Mouse (Mus musculus) gastrocnemius, postnatal 4 days (tissue): ENCODE measurements around the gene A130010J15Rik. TPM values are rescaled to one million over a fixed set of nuclear protein-coding genes. Genes with fewer than 3 reads are reported as not detected.

ENCODE experiments used
- DNase-seq, 2 experiments: peaks; one replicate each; pipeline ENCODE4 v3.0.0; 2021 to 2022; ENCODE audit warnings: low spot score in 2 of 2, mixed read lengths in 2 of 2
- total RNA-seq, 2 experiments: library from RNA; stranded (reverse); gene quantifications; 2 replicates each; pipeline ENCODE4 v1.2.3; 2021

Gene A130010J15Rik
- total RNA-seq, 2 experiments from 2014 or later = 6.6 to 7.2 TPM

- no peak for DNase-seq
Measured at GRCm38 (mm10) chr1:193153561-193153960, 14.3 kb upstream of the A130010J15Rik start.

GRCm38 (mm10) chr1:193156316-193157110 is 11.3 kb upstream of the A130010J15Rik start:
- DNase-seq = no peak

GRCm38 (mm10) chr1:193157111-193157492 is 10.7 kb upstream of the A130010J15Rik start:
- DNase-seq = peak in 1 of 2 experiments; percentile 39

GRCm38 (mm10) chr1:193159163-193159562 is 8.7 kb upstream of the A130010J15Rik start:
- no peak for DNase-seq

DNA sequence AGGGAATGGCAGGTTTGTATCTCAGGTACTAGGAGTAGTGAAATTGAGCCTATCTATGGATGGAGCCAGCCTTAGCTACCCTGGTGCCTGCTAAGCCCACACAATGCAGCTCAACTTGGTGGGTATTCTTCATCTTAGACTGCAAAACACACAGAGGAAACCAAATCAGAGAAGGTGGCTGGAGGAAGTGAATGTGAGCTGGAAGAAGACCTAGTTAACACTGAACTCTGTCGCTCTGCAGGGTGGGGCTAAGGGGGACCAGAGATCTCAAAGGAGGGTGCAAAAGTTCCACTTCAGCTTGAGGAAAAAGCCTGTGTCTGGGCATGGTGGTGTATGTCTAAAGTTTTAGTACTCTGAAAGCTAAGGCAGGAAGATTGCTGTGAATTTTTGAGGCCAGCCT is 8.2 kb upstream of the A130010J15Rik start:
- no peak for DNase-seq

- DNase-seq = peak in 1 of 2 experiments; percentile 41
Measured at GRCm38 (mm10) chr1:193160317-193161032, 7.4 kb upstream of the A130010J15Rik start.

GRCm38 (mm10) chr1:193169228-193169627 is 1.4 kb downstream of the A130010J15Rik start:
- DNase-seq = no peak

- no peak for DNase-seq
Measured at GRCm38 (mm10) chr1:193169856-193170255, 2.0 kb downstream of the A130010J15Rik start.

DNA sequence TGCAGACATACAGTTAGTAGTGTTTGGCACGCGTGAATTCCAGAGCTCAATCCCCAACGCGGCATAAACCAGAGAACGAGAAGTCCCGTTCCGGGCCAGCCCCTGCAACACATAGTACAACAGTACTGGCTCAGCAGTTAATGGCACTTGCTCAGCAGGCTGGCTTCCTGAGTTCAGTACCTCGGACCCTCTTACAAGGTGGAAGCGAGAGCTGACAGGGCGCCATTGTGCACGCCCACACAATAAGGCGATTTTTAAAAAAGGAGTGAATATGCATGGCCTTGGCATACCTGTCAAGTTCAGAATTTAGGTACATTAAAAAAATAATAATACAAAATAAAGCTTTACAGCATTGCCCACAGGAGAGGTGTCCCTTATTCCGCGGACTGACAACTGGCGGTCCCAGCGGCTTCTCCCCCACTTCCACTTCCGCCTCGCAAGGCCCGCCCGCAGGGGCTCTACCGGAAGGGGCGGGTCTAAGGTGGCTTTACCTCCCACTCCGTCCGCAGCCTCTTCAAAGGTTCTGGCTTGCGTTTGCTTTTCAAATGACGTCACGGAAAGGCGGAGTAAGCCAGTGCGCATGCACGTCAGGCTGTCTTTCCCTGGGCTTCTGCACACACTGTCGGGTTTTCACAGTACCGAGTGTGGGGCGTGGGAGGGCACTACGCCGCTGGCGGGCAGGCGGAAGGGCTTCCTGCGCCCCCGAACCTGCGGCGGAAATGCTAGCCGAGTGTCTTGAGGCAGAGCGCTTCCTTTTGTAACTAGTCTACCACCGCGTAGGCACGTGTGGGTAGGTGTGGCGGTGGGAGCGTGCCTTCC is 5.4 kb downstream of the A130010J15Rik start:
- peak; percentile 84 to 93 for DNase-seq

- no peak for DNase-seq
Measured at GRCm38 (mm10) chr1:193173810-193174129, 5.9 kb downstream of the A130010J15Rik start.

DNA sequence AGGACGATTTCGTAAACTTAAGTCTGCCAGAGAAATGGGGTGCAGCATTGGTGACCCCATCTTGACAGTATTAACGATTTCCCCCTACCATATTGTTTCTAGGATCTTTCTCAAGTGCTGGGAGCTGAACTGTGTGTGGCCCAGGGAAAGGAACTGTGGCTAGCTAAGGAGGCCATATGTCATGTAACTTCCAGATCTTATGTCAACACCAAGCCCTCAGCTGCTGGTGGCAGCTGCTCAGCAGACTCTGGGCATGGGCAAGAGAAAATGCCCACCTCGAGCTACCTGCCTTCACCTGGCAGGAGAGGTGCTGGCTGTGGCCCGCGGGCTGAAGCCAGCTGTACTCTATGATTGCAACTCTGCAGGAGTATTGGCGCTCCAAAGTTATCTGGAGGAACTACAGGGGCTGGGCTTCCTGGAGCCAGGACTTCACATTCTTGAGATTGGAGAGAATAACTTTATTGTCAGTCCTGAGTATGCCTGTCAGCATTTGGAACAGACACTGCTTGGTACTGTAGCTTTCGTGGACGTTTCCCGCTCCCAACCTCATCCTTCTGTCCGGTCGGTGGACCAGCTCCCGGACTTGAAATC is 6.4 kb downstream of the A130010J15Rik start:
- no peak for DNase-seq

- DNase-seq = no peak
Measured at GRCm38 (mm10) chr1:193181104-193181503, 13.3 kb downstream of the A130010J15Rik start.

- DNase-seq = no peak
Measured at GRCm38 (mm10) chr1:193188257-193188656, 20.4 kb downstream of the A130010J15Rik start.

GRCm38 (mm10) chr1:193189151-193189621 is 21.3 kb downstream of the A130010J15Rik start:
- DNase-seq = peak; percentile 40 to 76

- no peak for DNase-seq
Measured at GRCm38 (mm10) chr1:193189771-193190170, 21.9 kb downstream of the A130010J15Rik start.

DNA sequence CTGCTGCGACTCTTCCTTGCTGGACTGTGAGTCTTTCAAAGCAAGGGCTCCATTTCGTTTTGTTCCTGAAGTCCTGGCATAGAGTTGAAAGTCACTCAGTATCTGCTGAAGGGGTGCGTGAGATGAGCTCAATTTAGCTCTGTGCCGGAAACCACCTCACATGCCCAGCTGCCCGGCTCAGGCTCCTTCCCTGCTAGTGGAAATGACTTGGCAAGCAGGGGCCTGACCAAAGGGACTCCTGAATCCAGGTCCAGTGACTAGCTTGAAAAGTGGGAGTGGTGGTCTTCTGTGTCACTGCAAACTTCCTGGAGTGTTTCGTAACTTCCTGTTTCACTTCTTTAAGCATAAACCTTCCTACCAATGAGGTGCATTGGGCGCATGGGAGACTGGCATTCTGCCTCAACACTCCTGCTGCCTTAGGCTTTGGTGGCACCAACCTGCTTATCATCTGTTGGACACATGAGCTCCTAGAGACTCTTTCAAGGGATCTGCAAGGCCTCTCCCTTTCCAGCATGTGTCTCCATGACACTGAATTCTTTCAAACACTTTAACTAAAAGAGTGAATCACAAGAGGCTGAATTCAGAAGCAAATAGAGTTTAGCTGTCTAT is 23.9 kb downstream of the A130010J15Rik start:
- no peak for DNase-seq

DNA sequence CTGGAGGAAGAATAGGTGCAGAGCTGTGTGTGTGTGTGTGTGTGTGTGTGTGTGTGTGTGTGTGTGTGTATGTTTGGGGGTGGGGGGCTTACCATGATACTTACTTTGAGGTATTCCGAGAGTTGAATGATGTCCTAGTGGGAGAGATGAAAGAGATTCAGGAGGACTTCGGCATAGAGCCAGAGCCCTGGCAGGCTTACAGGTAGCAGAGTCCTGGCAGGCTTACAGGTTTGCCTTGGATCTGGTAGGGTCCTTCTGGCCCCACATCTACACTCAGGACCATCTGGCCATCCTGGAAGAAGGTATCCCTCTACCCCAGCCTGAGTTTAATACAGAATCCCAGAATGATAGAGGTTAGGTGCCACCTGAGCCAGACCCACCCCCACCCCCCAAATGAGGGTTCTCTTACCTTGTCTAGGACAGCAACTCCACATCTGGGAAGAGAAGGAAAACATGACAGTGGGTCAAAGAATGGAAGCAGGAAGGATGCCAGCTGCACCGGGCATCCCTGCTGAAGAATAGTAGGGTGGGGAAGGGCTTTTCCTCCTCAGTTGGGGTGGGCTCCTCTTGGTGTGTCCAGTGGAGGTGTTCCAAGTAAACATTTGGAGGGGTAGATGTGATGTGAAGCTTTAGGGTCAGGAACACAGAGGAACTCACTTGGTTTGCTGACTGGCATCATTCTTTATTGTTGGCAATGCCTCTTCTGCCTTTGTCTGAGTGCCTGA is 26.7 kb downstream of the A130010J15Rik start:
- no peak for DNase-seq

GRCm38 (mm10) chr1:193195169-193195810 is 27.4 kb downstream of the A130010J15Rik start:
- DNase-seq = no peak

DNA sequence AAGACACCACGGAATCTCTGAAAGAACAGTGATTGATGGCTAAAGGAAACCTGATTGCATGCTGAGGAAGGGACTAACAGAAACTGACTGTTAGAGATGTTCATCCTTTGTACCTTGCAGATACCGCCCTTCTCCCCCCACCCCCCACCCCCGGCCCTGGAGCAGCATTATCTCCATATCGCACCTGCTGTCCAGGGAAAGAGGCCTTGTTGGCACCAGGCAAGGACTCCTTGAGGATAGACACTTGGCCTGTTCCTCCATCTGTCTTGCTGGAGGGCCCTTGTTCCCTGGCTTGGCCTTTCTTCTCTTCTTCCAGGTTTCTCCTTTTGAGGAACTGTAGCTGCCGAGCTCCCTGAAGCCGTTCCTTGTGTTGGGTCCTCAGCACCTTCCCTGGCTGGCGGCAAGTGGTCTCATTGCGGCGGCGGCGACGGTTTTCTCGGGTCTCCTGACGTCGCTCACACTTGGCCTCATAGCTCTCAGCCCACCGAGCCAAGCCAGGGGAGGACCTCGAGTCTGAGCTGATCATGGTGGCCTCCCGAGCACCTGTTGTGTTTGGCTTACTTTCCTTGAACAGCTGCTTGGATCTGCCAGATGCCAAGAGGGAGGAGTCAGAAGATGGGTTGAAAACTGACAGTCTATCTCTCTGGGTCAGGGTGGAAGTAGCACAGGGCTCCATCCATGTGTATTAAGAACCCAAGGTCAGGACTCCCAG is 29.8 kb downstream of the A130010J15Rik start:
- DNase-seq = peak; percentile 29 to 62
